Mouse (Mus musculus) stomach, postnatal 0 days (tissue): ENCODE data around the gene Cfap43.

ENCODE experiments used
- CTCF ChIP-seq: IDR thresholded peaks from 2 replicates; pipeline ENCODE4 v1.5.1; 2016; ENCODE audit warnings: antibody characterized with exemption, low read depth, mild to moderate bottlenecking, moderate library complexity
- EP300 ChIP-seq: optimal IDR thresholded peaks from 2 replicates; pipeline ENCODE3; 2016; ENCODE audit warnings: antibody characterized with exemption

DNA sequence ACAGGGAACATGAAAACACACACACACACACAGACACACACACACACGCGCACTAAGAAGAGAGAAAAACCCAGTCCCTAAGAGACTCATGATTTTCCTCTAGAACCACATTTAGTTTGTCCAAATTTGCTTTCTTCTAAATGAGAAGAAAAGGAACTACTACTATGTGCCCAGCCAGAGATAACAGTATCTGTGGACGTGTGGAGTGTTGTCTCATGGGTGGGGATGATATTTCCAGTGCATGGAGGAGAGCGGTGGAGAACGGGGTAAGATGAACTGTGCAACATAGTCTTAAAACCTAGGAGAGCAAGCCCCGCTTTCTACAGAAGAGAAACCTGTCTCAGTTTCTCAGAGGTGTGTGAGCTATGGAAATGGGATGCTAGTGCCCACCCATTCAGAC, 135.2 kb downstream of the Cfap43 start:
- TF ChIP-seq CTCF: no peak
- no peak for TF ChIP-seq EP300
